Mouse (Mus musculus): ENCODE results near the gene Glp2r.

DNA sequence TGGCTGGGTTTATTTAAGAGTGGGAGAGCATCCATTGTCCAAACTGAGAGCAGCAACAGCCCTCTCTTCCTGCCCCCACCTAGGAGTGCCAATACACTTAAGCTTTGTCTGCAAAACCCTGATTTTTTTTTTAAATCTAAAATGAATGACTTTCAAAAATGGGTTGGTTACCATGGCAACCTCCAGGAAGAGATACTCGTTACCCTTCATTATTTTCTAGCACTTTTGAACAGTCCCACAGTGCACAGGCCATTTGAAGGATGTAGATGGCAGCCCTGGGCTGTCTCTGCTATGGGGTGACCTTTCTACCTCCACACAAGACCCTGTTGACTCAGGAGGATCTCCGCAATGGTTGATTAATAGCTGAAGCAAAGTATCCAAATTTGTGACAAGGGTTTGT is 84.8 kb downstream of the Glp2r start:
- TF ChIP-seq CTCF (IDR thresholded peaks at IDR 0.05; ENCODE audit: low read depth, low read length) (no peak), EP300 (IDR thresholded peaks at IDR 0.05; ENCODE audit: insufficient read depth, low read depth, low read length) (no peak), POLR2A (IDR thresholded peaks at IDR 0.05; ENCODE audit: insufficient read depth, low read length) (no peak)
